Mouse (Mus musculus) C2C12 (cell line): ENCODE results near the gene Myf6.

ENCODE experiments used
- CTCF ChIP-seq: IDR thresholded peaks from one replicate; pipeline ENCODE4 v1.5.1; 2011; ENCODE audit not compliant: control insufficient read depth, insufficient read depth, insufficient read length
- MYOG ChIP-seq: IDR thresholded peaks from one replicate; pipeline ENCODE4 v1.6.1; 2011; ENCODE audit not compliant: control insufficient read depth, insufficient read length; ENCODE audit errors: extremely low read depth
- USF1 ChIP-seq: IDR thresholded peaks from one replicate; pipeline ENCODE4 v1.6.1; 2011; ENCODE audit warnings: low read depth, mild to moderate bottlenecking, control low read depth, moderate library complexity

- TF ChIP-seq CTCF: no peak
- TF ChIP-seq MYOG: no peak
- TF ChIP-seq USF1: no peak
These were observed 5.8 kb downstream of the Myf6 start for GRCm38 (mm10) chr10:107488654-107489315.
